Mouse (Mus musculus): ENCODE measurements around the gene Dock2. TPM values are rescaled to one million over a fixed set of nuclear protein-coding genes. Genes with fewer than 3 reads are reported as not detected.
"Not testable (repeated sequence)": the region's sequence is repeated elsewhere in the genome, so short reads cannot be mapped to it uniquely, and the experiment has no call there.

The Dock2 gene
- polyA plus RNA-seq, 1 experiment from 2014 or later, result 0.66 TPM

GRCm38 (mm10) chr11:34236091-34236759 is 547.5 kb downstream of the Dock2 start:
- Histone ChIP-seq H3K27me3 (no peaks in the 10 kb centered on the region), H3K27ac (no peak overlapping the region), H3K4me1 (no peaks in the 10 kb centered on the region), H3K4me2 (no peak overlapping the region), H3K4me3 (replicated peaks) (no peak overlapping the region), H3K36me3 (replicated peaks) (no peaks in the 10 kb centered on the region), H3K9me3 (no peaks in the 10 kb centered on the region), H3K9ac (no peak overlapping the region)
- ATAC-seq (ENCODE audit: low FRiP score), result no peak
- WGBS, result 46% methylated on average over 5 of the region's 5 CpGs

- H3K4me2 ChIP-seq, result no peak overlapping the region
- peak; percentile 74 for ATAC-seq (ENCODE audit: low FRiP score)
- no peak overlapping the region for H3K27ac ChIP-seq
- no peaks in the 10 kb centered on the region for H3K36me3 ChIP-seq (replicated peaks)
- H3K9me3 ChIP-seq, result no peaks in the 10 kb centered on the region
- 36% methylated on average over 6 of the region's 6 CpGs for WGBS
- no peaks in the 10 kb centered on the region for H3K4me1 ChIP-seq
- no peaks in the 10 kb centered on the region for H3K27me3 ChIP-seq
- no peak overlapping the region for H3K9ac ChIP-seq
- H3K4me3 ChIP-seq (replicated peaks), result no peak overlapping the region
Measured at GRCm38 (mm10) chr11:34228758-34229364, 554.8 kb downstream of the Dock2 start.

GRCm38 (mm10) chr11:34227180-34227579 is 556.5 kb downstream of the Dock2 start:
- no peak overlapping the region for H3K9ac ChIP-seq
- no peaks in the 10 kb centered on the region for H3K27me3 ChIP-seq
- no peak overlapping the region for H3K4me2 ChIP-seq
- H3K9me3 ChIP-seq, result no peaks in the 10 kb centered on the region
- H3K27ac ChIP-seq, result no peak overlapping the region
- ATAC-seq (ENCODE audit: low FRiP score), result no peak
- H3K36me3 ChIP-seq (replicated peaks), result no peaks in the 10 kb centered on the region
- no peak overlapping the region for H3K4me3 ChIP-seq (replicated peaks)
- 75% methylated on average over 1 of the region's 1 CpGs for WGBS
- no peaks in the 10 kb centered on the region for H3K4me1 ChIP-seq

GRCm38 (mm10) chr11:34220596-34220995 is 563.1 kb downstream of the Dock2 start:
- not testable (repeated sequence) for ATAC-seq (ENCODE audit: low FRiP score)
- 89% methylated on average over 4 of the region's 4 CpGs for WGBS

GRCm38 (mm10) chr11:34212853-34213252 is 570.8 kb downstream of the Dock2 start:
- Histone ChIP-seq H3K27me3 (no peaks in the 10 kb centered on the region), H3K9me3 (no peaks in the 10 kb centered on the region), H3K4me3 (replicated peaks) (no peak overlapping the region), H3K9ac (no peak overlapping the region), H3K4me1 (no peaks in the 10 kb centered on the region), H3K27ac (no peak overlapping the region), H3K4me2 (no peak overlapping the region), H3K36me3 (replicated peaks) (no peaks in the 10 kb centered on the region)
- ATAC-seq (ENCODE audit: low FRiP score), result 0 out of 2 replicates have a peak, but pooled peaks have one; percentile 39
- 26% methylated on average over 5 of the region's 5 CpGs for WGBS

More at GRCm38 (mm10) chr11:34220596-34220995, 563.1 kb downstream of the Dock2 start:
- not testable (repeated sequence) for H3K27ac ChIP-seq; H3K27me3 ChIP-seq; H3K36me3 ChIP-seq (replicated peaks); H3K4me2 ChIP-seq; H3K9me3 ChIP-seq; H3K9ac ChIP-seq; H3K4me1 ChIP-seq; H3K4me3 ChIP-seq (replicated peaks)

- Histone ChIP-seq H3K4me2 (no peak within 1 kb of the TSS), H3K36me3 (replicated peaks) (no peaks in the 10 kb centered on the region), H3K27ac (no peak within 1 kb of the TSS), H3K4me3 (replicated peaks) (no peak within 1 kb of the TSS), H3K4me1 (no peaks in the 10 kb centered on the region), H3K9me3 (no peaks in the 10 kb centered on the region), H3K27me3 (no peaks in the 10 kb centered on the region), H3K9ac (no peak within 1 kb of the TSS)
- 76% methylated on average over 10 of the region's 10 CpGs for WGBS
- no peak for ATAC-seq (ENCODE audit: low FRiP score)
Measured at GRCm38 (mm10) chr11:34207989-34208388, 575.7 kb downstream of the Dock2 start, which contains the start of gene Foxi1. TSS of gene Foxi1 (minus strand) at chr11:34208089.

- 50% methylated on average over 1 of the region's 1 CpGs for WGBS
- no peaks in the 10 kb centered on the region for H3K9me3 ChIP-seq
- no peaks in the 10 kb centered on the region for H3K36me3 ChIP-seq (replicated peaks)
- ATAC-seq (ENCODE audit: low FRiP score), result no peak
- no peak overlapping the region for H3K4me3 ChIP-seq (replicated peaks)
- H3K9ac ChIP-seq, result no peak overlapping the region
- no peaks in the 10 kb centered on the region for H3K4me1 ChIP-seq
- H3K27ac ChIP-seq, result no peak overlapping the region
- no peaks in the 10 kb centered on the region for H3K27me3 ChIP-seq
- no peak overlapping the region for H3K4me2 ChIP-seq
Measured at GRCm38 (mm10) chr11:34202769-34203168, 580.9 kb downstream of the Dock2 start.

GRCm38 (mm10) chr11:34195142-34195541 is 588.5 kb downstream of the Dock2 start:
- 89% methylated on average over 3 of the region's 3 CpGs for WGBS
- Histone ChIP-seq H3K4me2 (no peak overlapping the region), H3K36me3 (replicated peaks) (no peaks in the 10 kb centered on the region), H3K9me3 (no peaks in the 10 kb centered on the region), H3K27me3 (no peaks in the 10 kb centered on the region), H3K4me1 (no peaks in the 10 kb centered on the region), H3K9ac (no peak overlapping the region), H3K27ac (no peak overlapping the region), H3K4me3 (replicated peaks) (no peak overlapping the region)
- no peak for ATAC-seq (ENCODE audit: low FRiP score)

- Histone ChIP-seq H3K4me2 (no peak overlapping the region), H3K36me3 (replicated peaks) (no peaks in the 10 kb centered on the region), H3K9ac (no peak overlapping the region), H3K9me3 (no peaks in the 10 kb centered on the region), H3K4me3 (replicated peaks) (no peak overlapping the region), H3K4me1 (no peaks in the 10 kb centered on the region), H3K27ac (no peak overlapping the region), H3K27me3 (no peaks in the 10 kb centered on the region)
- 75% methylated on average over 9 of the region's 9 CpGs for WGBS
- no peak for ATAC-seq (ENCODE audit: low FRiP score)
Measured at GRCm38 (mm10) chr11:34194158-34194941, 589.3 kb downstream of the Dock2 start.

GRCm38 (mm10) chr11:34193658-34194057 is 590.0 kb downstream of the Dock2 start:
- no peaks in the 10 kb centered on the region for H3K27me3 ChIP-seq
- H3K9me3 ChIP-seq, result no peaks in the 10 kb centered on the region
- no peak for ATAC-seq (ENCODE audit: low FRiP score)
- no peaks in the 10 kb centered on the region for H3K4me1 ChIP-seq
- H3K27ac ChIP-seq, result no peak overlapping the region
- no peak overlapping the region for H3K4me2 ChIP-seq
- no peak overlapping the region for H3K4me3 ChIP-seq (replicated peaks)
- WGBS, result 69% methylated on average over 3 of the region's 3 CpGs
- H3K36me3 ChIP-seq (replicated peaks), result no peaks in the 10 kb centered on the region
- no peak overlapping the region for H3K9ac ChIP-seq

- Histone ChIP-seq H3K36me3 (replicated peaks) (no peaks in the 10 kb centered on the region), H3K9ac (no peak overlapping the region), H3K27ac (no peak overlapping the region), H3K27me3 (no peaks in the 10 kb centered on the region), H3K9me3 (no peaks in the 10 kb centered on the region), H3K4me1 (peaks cover 9% of the 10 kb centered on the region), H3K4me3 (replicated peaks) (no peak overlapping the region), H3K4me2 (no peak overlapping the region)
- 76% methylated on average over 2 of the region's 2 CpGs for WGBS
- no peak for ATAC-seq (ENCODE audit: low FRiP score)
Measured at GRCm38 (mm10) chr11:34184266-34184665, 599.4 kb downstream of the Dock2 start.

- no peak for ATAC-seq (ENCODE audit: low FRiP score)
- Histone ChIP-seq H3K4me3 (replicated peaks) (no peak overlapping the region), H3K36me3 (replicated peaks) (no peaks in the 10 kb centered on the region), H3K4me1 (peaks cover 9% of the 10 kb centered on the region), H3K27me3 (no peaks in the 10 kb centered on the region), H3K4me2 (no peak overlapping the region), H3K9ac (no peak overlapping the region), H3K27ac (0 out of 2 replicates have a peak overlapping the region, but pooled peaks have one; percentile 31), H3K9me3 (no peaks in the 10 kb centered on the region)
- 38% methylated on average over 8 of the region's 8 CpGs for WGBS
Measured at GRCm38 (mm10) chr11:34181214-34182117, 602.2 kb downstream of the Dock2 start.

Data from forebrain, embryonic 12.5 days (tissue).